Mouse (Mus musculus): Measurements from ENCODE around the gene Gm49673.
A peak's percentile ranks its signal among the peaks of the same experiment; 100 is the strongest.
"Not testable (repeated sequence)": the region's sequence is repeated elsewhere in the genome, so short reads cannot be mapped to it uniquely, and the experiment has no call there.

Gene Gm49673

DNA sequence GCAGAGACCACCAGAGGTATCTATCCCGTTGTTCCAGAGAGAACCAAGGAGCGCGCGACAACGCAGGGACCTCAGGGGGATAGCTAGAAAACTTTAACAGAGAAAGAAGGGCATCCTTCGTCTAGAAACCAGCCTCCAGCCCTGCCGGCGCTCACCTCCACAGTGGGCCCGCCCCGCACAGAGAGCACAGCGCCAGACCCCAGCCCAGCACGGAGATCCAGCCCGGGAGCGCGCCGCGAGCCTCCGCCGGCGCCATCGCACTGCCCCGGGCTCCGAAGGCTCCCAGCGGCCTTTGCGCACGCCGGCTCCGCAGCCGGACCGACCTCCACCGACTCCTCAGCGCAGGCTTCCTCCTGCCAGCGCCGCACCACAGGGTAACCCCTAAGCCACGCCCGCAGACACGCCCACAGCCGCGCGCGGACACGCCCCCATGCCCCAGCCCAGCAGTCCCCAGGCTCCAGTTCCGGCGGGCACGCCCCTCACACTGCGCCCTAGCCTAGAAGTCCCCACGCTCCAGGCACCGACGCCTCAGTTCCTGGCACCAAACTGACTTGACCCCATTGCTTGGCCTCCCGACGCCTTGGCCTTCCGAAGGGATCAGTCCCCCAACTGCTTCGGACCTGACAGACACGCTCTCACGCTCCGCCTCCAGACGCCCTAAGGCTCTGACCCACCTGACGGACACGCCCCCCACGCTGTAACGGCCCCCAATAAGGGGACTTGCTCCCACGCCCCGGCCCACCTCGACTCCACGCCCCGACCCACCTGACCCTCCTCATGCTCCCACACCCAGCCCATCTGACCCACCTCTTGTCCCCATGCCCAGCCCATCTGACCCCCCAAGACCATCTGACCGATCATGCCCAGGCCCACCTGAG, at the start of gene Gm49673, which contains the start of gene Rnaset2a:
Gm49673 (minus strand) TSS at position 350 of the 878 bp plus-strand sequence.
Rnaset2a (minus strand) TSS at position 659 of the 878 bp plus-strand sequence.
- DNase-seq (ENCODE audit: low spot score), result not testable (repeated sequence)

DNA sequence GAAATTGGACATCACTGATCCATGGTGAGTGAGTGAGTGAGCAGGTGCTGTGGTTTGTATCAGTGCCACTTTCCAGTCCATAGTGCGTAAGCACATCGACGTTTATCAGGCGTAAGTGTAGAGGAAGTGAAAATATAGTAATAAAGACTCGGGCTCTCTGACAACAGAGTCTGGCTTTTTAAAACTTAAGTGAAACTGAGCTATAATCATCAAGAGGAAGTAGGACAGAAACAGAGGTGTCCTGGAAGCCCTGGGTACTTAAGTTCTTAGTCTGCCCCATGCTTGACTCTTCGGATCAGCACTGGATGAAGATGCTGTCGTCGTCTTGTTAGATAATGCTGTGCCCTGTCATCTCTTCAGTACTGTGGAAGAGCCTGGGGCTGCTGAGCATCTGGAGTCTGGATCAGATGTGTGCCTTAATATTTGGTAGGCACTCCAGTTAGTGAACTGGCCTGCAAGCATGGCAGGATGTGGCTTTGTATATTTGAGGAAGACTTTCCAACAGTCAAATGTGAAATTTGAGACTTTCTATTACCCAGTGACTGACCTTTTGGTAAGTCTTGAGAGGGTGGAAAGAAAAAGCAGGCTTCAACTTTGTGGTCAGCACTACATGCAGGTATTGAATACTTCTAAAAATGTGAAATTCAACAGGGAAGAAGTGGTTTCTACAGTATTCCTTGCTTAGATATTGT, 48.2 kb upstream of the Gm49673 start:
- no peak for DNase-seq (ENCODE audit: low spot score)

DNA sequence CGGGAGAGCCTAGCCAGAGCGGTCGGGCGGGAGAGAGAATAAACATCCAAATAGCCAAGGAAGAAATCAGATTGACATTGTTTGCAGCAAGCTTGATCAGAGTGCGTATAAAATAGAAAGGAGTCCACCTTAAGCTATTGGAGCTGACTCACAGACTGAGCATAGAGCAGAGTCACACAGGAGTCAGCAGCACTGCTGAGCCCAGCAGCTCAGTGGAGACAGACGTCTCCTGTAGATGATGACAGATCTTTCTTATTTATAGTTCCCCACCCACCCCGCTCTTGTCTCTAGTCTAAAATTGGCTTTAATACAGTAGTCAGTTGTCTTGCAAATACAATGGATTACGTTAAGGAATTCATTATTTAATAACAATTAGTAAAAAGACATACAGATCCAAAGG, 46.1 kb upstream of the Gm49673 start:
- DNase-seq (ENCODE audit: low spot score), result peak; percentile 28

DNA sequence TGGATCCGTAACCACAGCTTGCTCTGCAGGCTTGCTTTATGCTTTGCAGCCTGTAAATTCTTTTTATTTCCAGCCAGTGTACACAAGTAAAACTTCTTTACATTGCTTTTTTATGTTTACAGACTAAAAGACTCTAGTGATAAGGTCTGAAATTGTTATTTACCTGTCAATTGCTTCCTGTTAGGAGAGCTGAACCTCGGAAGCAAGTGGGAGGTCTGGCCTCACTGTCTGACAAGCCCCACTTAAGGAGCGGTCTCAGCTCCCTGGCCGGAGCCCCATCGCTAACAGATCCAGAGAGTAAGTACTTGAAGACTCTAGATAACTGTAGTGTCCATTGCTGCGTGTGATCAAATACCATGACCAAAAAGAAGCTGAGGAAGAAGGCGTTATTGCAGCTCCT, 36.6 kb upstream of the Gm49673 start:
- DNase-seq (ENCODE audit: low spot score), result no peak

DNA sequence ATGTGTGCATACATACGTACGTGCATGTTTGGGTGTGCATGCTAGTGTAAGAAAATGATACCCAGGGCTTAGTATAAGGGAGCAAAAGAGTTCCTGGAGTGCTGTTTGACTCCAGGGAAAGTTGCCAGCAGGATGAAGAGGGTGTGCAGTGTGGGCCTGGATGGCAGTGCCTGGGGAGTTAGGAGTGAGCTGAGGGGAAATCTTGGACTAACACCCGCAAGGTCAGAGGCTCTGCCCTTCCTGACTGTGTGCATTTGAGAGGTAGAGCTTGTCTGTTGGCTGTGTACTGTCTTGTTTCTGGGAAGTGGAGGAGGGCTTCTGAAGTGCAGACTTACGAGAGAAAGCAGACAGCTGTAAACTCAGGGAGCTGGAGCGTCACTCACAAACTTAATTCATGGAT, 36.2 kb upstream of the Gm49673 start:
- no peak for DNase-seq (ENCODE audit: low spot score)

DNA sequence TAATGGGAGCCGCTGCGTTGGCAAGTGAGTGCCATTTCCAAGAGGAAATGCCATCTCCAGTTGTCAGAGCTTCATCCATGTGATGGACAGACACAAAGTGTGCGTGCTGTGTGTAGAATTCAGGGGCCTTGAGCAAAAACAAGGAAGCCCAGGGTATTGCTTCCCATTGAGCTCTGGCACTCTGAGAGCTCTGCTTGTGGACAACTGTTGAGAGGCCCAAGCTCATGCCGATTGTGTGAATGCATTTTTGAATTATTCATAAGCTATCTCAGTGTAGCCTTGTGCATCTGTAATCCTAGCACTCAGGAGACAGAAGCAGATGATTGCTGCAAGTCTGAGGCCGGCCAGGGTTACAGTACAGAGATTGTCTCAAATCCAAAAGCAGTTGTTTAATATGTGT, 29.5 kb upstream of the Gm49673 start:
- DNase-seq (ENCODE audit: low spot score), result no peak

DNA sequence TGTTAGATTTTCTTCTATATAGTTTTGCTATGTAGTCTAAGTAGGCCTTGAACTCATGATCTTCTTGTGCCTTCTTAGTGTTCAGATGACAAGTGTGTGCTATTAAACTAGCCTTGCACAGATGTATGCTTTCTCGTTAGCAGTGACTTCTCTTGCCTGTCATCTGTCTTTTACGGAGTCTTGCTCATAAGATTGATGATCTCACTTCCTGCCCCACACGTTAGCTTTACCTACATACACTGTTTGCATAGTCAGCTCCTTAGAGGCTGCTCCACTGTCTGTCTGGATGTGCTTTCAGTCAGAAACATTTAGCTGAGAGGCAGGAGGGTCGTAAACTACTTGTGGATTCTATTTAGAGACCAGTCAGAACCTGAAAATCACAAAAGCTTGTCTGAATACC, 23.5 kb upstream of the Gm49673 start:
- no peak for DNase-seq (ENCODE audit: low spot score)

DNA sequence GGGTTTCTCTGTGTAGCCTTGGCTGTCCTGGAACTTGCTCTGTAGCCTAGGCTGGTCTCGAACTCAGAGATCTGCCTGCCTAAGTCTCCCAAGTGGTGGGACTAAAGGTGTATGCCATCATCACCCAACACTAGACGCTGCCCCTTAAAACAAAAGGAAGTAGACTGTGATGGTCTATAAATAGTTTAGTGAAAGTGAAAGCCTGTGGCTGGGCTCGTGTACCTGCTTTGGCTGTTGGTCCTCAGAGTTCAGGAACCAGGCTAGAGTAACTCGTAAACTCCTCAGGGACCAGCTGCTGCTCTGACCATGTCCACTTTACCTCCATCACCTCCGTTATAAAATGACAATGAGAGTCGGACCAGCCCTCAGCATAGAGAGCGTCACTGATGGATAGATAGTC, 22.7 kb upstream of the Gm49673 start:
- DNase-seq (ENCODE audit: low spot score), result no peak

DNA sequence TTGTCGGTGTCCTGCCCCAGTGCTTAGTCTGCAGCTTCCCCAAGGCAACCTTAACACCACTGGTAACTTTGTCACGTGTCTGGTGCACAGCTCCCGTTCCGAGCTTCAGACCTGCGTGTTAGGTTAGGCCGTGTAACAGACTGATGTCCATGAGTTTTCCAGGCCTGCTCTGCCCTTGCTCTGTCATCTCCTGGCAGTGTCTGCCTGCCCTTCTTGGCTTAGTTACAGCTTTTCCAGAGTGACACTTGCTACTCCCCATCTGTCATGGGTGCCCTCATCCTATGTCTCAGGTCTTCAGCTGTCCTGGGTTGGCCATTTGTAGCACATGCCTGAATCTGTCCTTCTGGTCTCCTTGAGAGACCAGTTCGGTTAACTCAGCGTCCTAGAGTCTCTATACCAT, 19.8 kb upstream of the Gm49673 start:
- DNase-seq (ENCODE audit: low spot score), result not testable (repeated sequence)

DNA sequence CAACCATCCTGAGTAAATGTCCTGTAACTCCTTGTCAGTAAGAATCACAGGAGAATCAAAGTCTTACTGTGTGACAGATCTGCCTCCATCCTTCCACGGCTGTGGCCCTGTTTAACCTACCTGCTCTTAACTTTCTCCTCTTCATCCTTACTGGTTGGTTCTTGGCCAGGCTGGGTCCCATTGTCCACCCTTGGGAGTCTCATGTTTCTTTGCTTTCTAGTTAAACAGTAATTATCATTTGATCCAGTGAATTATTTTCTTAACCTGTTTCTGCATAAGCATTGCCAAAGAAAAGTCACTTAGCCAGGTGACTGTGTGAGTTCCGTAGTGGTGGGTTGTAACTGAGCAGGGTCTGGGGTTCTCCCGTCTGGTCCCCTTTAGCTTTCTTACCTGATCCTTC, 18.9 kb upstream of the Gm49673 start:
- DNase-seq (ENCODE audit: low spot score), result not testable (repeated sequence)

DNA sequence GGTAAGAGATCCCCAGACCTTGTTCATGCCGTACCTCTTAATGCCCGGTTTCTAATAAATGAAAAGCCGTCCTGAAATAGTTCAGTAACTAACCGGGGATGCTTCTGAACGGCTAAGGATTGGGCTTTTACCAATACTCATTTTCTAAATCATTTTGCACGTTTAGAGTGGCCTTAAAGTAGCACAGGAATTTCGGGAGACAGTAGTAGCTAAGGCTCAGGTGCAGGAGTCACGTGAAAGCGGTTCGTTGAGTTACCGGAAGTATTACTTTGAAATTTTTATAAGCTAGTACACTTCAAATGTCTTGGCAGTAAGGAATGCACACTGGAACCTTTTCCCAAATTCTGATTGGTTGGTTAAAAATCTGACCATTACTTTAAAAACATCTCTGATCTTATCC, 18.4 kb upstream of the Gm49673 start:
- not testable (repeated sequence) for DNase-seq (ENCODE audit: low spot score)

DNA sequence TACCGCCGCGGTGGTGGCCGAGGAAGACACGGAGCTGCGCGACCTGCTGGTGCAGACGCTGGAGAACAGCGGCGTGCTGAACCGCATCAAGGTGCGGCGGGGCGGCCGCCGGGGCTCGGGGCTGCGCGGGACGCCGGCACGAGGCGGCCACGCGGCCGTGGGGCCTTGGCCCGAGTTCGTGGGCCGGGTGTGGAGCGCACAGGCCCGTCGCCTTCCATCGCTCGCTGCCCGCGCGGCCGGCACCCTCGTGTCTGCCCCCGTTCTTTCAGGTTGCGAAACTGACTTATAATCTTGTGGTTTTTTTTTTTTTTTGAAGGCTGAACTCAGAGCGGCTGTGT, 18.0 kb upstream of the Gm49673 start:
- DNase-seq (ENCODE audit: low spot score), result not testable (repeated sequence)

DNA sequence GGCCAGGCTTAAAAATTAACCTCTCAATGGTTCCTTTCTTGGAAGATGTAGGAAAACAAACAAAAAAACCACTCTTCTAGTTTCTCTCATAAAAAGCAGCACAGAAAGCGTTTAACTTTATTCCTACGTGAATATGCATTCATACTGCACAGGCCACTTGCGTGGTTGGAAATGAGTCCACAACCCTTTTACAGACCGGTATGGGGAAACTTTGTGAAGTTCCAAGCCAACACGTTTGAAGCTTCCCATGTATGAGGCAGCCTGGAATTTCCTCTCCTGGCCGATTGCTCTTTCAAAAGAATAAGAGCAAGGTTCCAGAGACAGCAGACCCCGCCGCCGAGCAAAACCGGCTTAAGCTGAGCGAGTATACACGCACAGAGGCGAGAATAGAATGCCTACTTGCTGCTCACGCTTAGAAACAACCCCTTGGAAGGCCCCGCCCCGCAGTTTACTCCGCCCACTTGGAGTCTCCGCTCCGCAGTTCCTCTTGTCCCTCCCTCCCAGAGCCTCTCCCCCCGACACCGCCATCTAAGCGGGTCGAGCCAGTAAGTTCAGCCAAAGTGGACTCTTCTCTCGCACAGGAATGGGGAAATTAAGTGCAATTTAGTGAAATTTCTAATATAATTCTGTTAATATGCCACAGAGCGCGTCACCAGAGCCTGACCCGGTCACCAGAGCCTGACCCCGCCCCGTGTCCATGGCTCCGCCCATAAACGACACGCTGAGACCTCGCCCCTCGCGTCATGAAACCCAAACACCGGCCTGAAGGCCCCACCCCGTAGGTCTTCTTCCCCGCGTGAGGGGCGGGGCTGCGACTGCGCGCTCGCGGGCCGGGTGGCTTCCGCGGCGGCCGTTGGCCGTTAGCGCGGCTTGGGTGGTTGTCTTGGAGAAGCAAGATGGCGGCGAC, 17.4 kb upstream of the Gm49673 start, which contains the start of gene Fgfr1op:
Fgfr1op (plus strand) TSS at position 801 of the 907 bp plus-strand sequence.
- DNase-seq (ENCODE audit: low spot score), result peak; percentile 58

DNA sequence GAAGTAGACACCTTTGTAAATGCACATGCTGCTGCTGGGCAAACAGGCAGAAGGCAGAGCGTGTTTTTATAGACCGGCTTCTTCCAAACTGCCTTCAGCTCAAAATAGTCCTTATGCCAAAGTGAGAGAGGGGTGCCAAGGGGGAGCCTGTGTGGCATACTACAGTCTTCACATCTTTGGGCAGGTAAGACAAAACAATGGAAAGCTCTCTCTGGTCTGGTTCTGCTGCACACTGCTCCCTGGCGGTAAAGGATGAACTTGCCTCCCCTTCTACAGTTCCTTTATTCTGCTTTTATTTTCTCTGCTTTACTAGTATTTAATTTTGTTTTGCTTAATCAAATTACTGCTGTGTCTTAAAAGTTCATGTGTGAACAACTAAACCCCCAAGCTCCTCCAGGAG, 13.4 kb upstream of the Gm49673 start:
- DNase-seq (ENCODE audit: low spot score), result not testable (repeated sequence)

DNA sequence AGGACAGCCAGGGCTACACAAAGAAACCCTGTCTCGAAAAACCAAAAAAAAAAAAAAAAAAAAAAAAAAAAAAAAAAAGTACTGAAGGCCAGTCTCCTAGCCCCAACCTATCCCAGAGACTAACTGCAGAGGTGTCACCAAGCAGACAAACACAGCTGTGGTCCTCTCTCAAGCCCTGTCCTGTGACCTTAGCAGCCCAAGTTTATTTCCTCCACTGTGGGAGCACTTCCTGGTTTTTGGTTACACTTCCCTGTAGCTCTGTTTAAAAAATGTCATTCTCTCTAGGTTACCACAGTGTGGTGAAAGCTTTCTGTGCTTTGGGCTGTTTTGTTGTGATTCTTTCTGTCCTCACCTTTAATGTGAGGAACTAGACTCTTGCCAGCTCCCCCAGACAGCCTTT, 11.0 kb upstream of the Gm49673 start:
- DNase-seq (ENCODE audit: low spot score), result not testable (repeated sequence)

DNA sequence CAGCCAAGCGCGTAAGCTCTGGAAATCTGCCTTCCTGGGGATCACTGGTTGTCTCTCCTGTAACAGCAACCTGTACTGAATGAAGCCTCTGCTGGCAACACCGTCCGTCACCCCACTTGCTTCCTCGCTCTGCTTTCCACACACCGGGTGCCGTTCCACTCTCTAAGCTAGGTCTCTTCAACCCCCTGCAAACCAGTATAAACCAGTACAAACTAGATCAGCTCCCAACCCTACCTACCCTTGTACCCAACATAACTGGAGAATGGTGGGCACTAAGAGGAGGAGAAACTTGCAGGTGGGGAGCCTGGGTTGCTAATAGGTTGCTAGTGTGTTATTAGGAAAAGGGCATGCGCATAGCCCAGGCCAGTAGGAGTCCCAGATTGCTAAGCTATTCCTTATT, 8.4 kb upstream of the Gm49673 start:
- not testable (repeated sequence) for DNase-seq (ENCODE audit: low spot score)

DNA sequence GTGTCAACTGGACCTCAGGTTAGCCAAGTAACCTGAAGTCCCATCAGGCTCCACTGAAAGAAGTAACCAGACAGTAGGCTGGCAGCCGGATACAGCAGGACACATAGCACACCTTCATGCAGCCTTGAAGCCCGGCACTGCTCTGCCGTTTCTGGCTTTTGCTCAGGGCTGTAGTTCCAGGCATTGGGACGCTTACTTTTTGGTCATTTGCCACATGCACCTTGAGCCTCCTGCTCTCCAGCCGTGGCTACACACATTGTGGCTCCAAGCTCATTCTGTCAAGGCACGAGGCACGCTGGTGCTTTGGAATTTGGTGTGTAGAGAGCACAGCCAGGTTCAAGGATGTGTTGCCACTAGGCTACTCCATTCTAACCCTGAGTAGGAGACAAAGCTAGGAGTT, 7.4 kb upstream of the Gm49673 start:
- not testable (repeated sequence) for DNase-seq (ENCODE audit: low spot score)

DNA sequence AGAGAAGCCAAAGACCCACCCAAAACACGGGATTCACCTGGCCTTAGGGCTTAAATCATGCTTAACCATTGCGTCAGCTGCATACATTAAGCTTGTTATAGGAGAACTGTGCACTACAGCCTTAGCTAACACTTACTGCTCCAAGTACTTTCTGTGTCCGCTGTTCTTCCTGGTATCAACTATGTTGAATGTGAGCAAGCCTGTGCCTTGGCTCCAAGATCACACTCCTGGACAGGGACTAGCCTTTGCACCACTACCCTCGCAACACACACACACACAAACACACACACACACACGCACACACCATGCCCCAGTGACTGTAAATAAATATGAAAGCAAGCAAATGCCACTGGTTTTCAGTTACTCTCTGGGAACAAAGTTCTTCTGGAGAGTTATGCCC, 657 bp downstream of the Gm49673 start:
- DNase-seq (ENCODE audit: low spot score), result not testable (repeated sequence)

DNA sequence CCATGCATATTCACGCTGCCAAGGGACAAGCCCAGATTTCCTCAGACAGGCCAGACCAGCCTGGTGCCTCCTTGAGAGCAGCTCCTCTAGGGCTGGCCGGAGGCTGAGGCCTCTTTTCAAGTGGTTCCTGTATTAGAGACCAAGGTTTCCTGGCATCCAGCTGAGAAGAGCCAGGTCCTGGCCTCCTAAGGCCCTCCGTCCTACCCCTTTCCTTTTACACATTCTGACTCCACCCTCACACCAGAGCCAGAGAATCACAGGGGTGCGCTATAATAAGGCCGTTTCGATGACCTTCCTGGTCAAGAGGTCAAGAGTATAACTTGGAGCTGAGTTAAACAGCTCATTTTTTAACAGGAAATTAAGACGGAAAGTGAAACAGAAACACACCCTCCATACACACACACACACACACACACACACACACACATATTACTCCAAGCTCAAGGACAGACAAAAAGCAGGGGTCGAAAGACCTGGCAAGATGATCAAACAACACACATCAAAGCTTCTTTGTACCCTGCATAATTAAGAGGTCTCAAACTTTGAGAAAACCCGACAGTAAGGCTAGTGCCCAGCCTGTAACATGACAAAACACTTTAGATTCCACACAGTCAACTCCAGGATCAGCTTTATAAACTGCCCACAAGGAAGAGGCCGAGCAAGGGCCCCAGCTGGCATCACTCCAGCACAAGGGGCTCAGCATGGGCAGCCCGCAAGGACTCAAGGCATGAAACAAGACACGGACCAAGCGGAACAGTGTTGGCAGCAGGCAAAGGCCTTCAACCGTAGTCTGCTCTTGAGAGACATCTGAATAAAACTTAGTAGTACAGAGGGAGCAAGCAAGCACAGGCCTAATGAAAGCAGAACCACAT, 3.5 kb downstream of the Gm49673 start:
- DNase-seq (ENCODE audit: low spot score), result not testable (repeated sequence)

DNA sequence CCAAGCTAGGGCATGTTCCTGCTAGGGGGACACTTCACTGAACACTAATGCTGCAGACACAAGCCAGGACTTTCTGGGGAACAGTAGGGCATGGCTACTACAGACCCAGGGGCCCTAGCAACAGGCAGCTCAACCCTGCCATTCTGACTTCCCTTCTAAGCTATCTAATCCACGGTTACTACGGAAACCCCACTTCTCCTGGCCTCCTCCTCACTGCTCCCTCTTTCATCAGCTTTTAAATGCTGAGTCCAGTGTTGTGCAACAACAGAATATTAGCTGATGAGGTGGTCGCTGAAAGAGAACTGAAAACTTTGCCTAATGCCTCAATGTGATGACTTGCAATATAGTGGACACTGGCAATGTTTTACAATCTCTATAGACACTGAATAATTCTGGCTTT, 7.4 kb downstream of the Gm49673 start:
- DNase-seq (ENCODE audit: low spot score), result not testable (repeated sequence)

DNA sequence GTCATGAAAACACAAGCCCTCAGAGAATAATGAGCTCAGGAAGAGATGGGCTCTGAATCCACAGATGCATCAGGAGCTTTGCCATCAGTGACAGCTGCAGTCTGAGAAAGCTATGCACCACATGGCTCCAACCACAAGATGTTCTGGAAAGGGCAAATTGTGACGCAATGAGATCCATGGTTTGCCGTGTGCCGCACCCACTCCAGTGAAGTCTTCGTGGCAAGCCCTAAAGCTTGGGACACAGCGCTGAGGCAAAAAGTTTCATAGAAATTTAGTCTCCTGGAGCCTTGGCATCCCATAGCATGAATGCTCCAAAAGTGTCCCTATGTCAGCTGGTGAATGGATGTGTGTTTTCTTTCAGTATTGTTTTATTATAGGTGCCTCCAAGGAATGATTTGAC, 9.5 kb downstream of the Gm49673 start:
- DNase-seq (ENCODE audit: low spot score), result not testable (repeated sequence)
